Mouse (Mus musculus) MEL (cell line): ENCODE measurements around the gene Prss21. TPM values are rescaled to one million over a fixed set of nuclear protein-coding genes. Genes with fewer than 3 reads are reported as not detected.

Experiments
- DNase-seq: peaks from one replicate; pipeline ENCODE4 v3.0.0; 2011; ENCODE audit warnings: low read depth, low spot score
- H3K27ac ChIP-seq: 2 replicates; pipeline ENCODE4 v1.5.1; 2012; ENCODE audit warnings: low read depth, mild to moderate bottlenecking, control low read depth, low read length, moderate library complexity; ENCODE audit not compliant: control insufficient read depth
- H3K27me3 ChIP-seq, 2 experiments: fragments of 150-350 bp in 1 of 2; sonication (generic) in 1 of 2; 2 replicates each; pipeline ENCODE4 v1.6.1; 2012; ENCODE audit warnings: low read length in 2 of 2, mild to moderate bottlenecking in 2 of 2, improper control_type of control experiment in 1 of 2, moderate library complexity in 1 of 2; ENCODE audit not compliant: insufficient read depth in 2 of 2, control insufficient read depth in 1 of 2
- H3K36me3 ChIP-seq, 2 experiments: 2 replicates each; pipeline ENCODE4 v1.6.1; 2012 to 2014; ENCODE audit warnings: low read length in 2 of 2, improper control_type of control experiment in 1 of 2, inconsistent platforms in 1 of 2, mild to moderate bottlenecking in 1 of 2; ENCODE audit not compliant: insufficient read depth in 2 of 2, control insufficient read depth in 1 of 2
- H3K4me1 ChIP-seq, 2 experiments: fragments of 150-350 bp in 1 of 2; sonication (generic) in 1 of 2; 2 replicates each; pipeline ENCODE4 v1.6.1; 2012; ENCODE audit warnings: low read length in 2 of 2, improper control_type of control experiment in 1 of 2, mild to moderate bottlenecking in 1 of 2; ENCODE audit not compliant: insufficient read depth in 2 of 2, control insufficient read depth in 1 of 2
- H3K4me3 ChIP-seq, 2 experiments: fragments of 150-350 bp in 1 of 2; sonication (generic) in 1 of 2; 2 replicates each; pipeline ENCODE4 v1.5.1; 2012; ENCODE audit warnings: low read depth in 2 of 2, low read length in 2 of 2, mild to moderate bottlenecking in 2 of 2, moderate library complexity in 2 of 2, control low read depth in 1 of 2, improper control_type of control experiment in 1 of 2; ENCODE audit not compliant: control insufficient read depth in 1 of 2, insufficient read depth in 1 of 2
- H3K79me2 ChIP-seq: 2 replicates; pipeline ENCODE4 v1.6.1; 2012; ENCODE audit warnings: mild to moderate bottlenecking, low read length, moderate library complexity; ENCODE audit not compliant: control insufficient read depth, poor library complexity, insufficient read depth
- H3K9ac ChIP-seq: 2 replicates; pipeline ENCODE4 v1.6.1; 2012; ENCODE audit warnings: low read depth, mild to moderate bottlenecking, control low read depth, low read length, moderate library complexity; ENCODE audit not compliant: control insufficient read depth, poor library complexity, severe bottlenecking
- H3K9me3 ChIP-seq: fragments of 150-350 bp; sonication (generic); replicated peaks from 2 replicates; pipeline ENCODE4 v1.6.1; 2012; ENCODE audit warnings: mild to moderate bottlenecking, low read length, improper control_type of control experiment, moderate library complexity; ENCODE audit not compliant: insufficient read depth
- BHLHE40 ChIP-seq: IDR thresholded peaks from 2 replicates; pipeline ENCODE4 v1.6.1; 2012; ENCODE audit warnings: low read depth, mild to moderate bottlenecking, inconsistent platforms, low read length, improper control_type of control experiment, borderline replicate concordance
- GABPA ChIP-seq: IDR thresholded peaks from 2 replicates; pipeline ENCODE4 v1.6.1; 2012; ENCODE audit warnings: low read depth, mild to moderate bottlenecking, inconsistent platforms, low read length, improper control_type of control experiment, moderate library complexity
- HCFC1 ChIP-seq: IDR thresholded peaks from 2 replicates; pipeline ENCODE4 v1.6.1; 2012; ENCODE audit warnings: low read depth, mild to moderate bottlenecking, inconsistent platforms, low read length, improper control_type of control experiment, moderate library complexity
- JUND ChIP-seq: IDR thresholded peaks from 2 replicates; pipeline ENCODE4 v1.6.1; 2011; ENCODE audit warnings: low read depth, mild to moderate bottlenecking, improper control_type of control experiment, low read length
- MYB ChIP-seq: IDR thresholded peaks from 2 replicates; pipeline ENCODE4 v1.6.1; 2011; ENCODE audit warnings: mild to moderate bottlenecking, low read depth, low read length, improper control_type of control experiment
- MYC ChIP-seq: IDR thresholded peaks from 2 replicates; pipeline ENCODE4 v1.6.1; 2011; ENCODE audit warnings: low read depth, mild to moderate bottlenecking, low read length, improper control_type of control experiment, moderate library complexity
- NELFE ChIP-seq: IDR thresholded peaks from 2 replicates; pipeline ENCODE4 v1.6.1; 2011; ENCODE audit warnings: low read depth, low read length, improper control_type of control experiment
- NRF1 ChIP-seq: IDR thresholded peaks from 2 replicates; pipeline ENCODE4 v1.6.1; 2014; ENCODE audit warnings: low read depth, mild to moderate bottlenecking, inconsistent platforms, low read length, improper control_type of control experiment, moderate library complexity; ENCODE audit not compliant: poor library complexity, insufficient read depth, severe bottlenecking
- POLR2AphosphoS2 ChIP-seq: IDR thresholded peaks from 2 replicates; pipeline ENCODE4 v1.6.1; 2011; ENCODE audit warnings: low read length, improper control_type of control experiment
- SMC3 ChIP-seq: IDR thresholded peaks from 2 replicates; pipeline ENCODE4 v1.6.1; 2011; ENCODE audit warnings: low read depth, low read length, improper control_type of control experiment
- TBP ChIP-seq: IDR thresholded peaks from 2 replicates; pipeline ENCODE4 v1.8.0; 2011; ENCODE audit warnings: low read depth, low read length, improper control_type of control experiment
- ZMIZ1 ChIP-seq: IDR thresholded peaks from 2 replicates; pipeline ENCODE4 v1.6.1; 2012; ENCODE audit warnings: low read depth, mild to moderate bottlenecking, inconsistent platforms, low read length, improper control_type of control experiment, moderate library complexity
- polyA plus RNA-seq, 2 experiments: library from polyadenylated mRNA; stranded (reverse) in 1 of 2; unstranded in 1 of 2; fragments of >175 nt in 1 of 2; fragments of >200 nt in 1 of 2; gene quantifications; 2 replicates each; pipeline versions ENCODE4 v1.2.1 to v1.2.4; 2012; ENCODE audit warnings: low replicate concordance in 2 of 2, low read depth in 1 of 2; ENCODE audit not compliant: insufficient read length in 2 of 2, insufficient read depth in 1 of 2, missing spikeins in 1 of 2
- total RNA-seq: library from RNA; depleted of rRNA; stranded (reverse); fragments of 300-350 nt; gene quantifications from 2 replicates; pipeline ENCODE4 v1.2.3, GENCODE M21; 2012

The Prss21 gene
- total and polyA plus RNA-seq, 3 experiments: not detected

DNA sequence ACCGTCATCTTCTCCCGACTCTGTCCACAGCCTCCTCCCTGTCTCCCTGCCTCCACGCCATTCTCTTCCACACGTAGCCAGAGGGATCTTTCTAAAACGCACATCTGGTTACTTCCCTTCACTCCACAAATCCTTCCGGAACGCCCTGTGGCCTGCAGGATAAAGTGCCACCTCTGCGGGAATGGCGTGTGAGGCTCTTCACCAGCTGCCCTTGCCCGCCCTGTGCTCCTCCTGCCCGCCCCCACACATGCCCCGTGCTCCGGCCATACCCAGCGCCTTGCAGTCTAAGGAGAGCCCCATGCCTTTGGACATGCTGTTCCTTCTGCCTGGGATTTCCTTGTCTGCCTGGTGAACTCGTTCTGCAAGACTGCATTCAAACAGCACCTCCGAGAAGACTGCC is 44.8 kb upstream of the Prss21 start:
- H3K4me3 ChIP-seq: no peak overlapping the region
- DNase-seq: no peak
- H3K9me3 ChIP-seq: no peaks in the 10 kb centered on the region
- no peak overlapping the region for H3K9ac ChIP-seq
- no peak for TF ChIP-seq TBP
- TF ChIP-seq MYB: no peak
- TF ChIP-seq BHLHE40: no peak
- TF ChIP-seq NRF1: no peak
- TF ChIP-seq JUND: no peak
- H3K4me1 ChIP-seq: no peaks in the 10 kb centered on the region
- H3K27ac ChIP-seq: no peak overlapping the region
- peaks cover 11% of the 10 kb centered on the region for H3K79me2 ChIP-seq
- H3K36me3 ChIP-seq: peaks cover 10 to 19% of the 10 kb centered on the region in 2 experiments
- H3K27me3 ChIP-seq: no peaks in the 10 kb centered on the region

DNA sequence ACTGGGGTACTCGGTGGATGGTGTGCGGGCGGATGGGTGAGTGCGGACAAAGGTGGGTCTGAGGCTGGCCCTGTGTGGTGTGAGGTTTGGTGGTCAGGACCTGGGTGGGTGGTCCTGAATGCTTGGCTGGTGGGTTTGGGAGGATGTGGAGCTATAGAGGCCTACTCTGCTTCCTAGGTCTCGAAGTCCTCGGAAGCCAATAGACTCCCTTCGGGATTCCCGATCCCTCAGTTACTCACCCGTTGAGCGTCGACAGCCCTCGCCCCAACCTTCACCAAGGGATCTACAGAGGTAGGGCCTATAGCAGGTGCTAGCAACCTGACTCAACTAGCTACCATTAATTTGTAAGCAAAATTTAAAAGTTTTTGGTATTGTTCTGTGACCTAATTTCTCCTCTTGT is 44.2 kb upstream of the Prss21 start:
- Histone ChIP-seq H3K27me3 (no peaks in the 10 kb centered on the region), H3K27ac (no peak overlapping the region), H3K36me3 (peaks cover 10 to 18% of the 10 kb centered on the region in 2 experiments; a peak in 3 of 4 replicates), H3K4me3 (no peak overlapping the region), H3K9me3 (no peaks in the 10 kb centered on the region), H3K79me2 (peaks cover 17% of the 10 kb centered on the region), H3K4me1 (no peaks in the 10 kb centered on the region), H3K9ac (no peak overlapping the region)
- peak; percentile 22 for DNase-seq
- TF ChIP-seq POLR2AphosphoS2 (0 out of 2 replicates have a peak, but pooled peaks have one; percentile 58), HCFC1 (no peak), NELFE (0 out of 2 replicates have a peak, but pooled peaks have one; percentile 18), GABPA (no peak)

DNA sequence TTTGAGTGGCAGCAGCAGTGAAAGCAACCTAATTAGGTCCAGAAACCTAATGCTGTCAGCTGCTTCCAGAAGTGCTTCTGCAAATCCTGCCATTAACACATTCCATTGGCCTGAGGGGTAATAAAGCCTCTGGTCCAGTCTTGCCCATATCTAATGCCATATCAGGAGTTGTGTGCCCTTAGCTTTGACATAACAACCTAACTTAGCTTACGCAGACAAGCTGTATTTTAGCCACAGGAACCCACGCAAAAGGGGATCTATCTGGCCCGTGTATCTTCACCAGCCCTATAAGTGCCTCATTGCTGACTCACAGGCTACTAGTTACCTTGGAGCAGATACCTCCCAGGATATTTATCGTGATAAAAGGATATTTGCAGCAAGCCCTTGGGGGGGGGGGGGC is 42.3 kb upstream of the Prss21 start:
- Histone ChIP-seq H3K4me1 (peaks cover 5 to 10% of the 10 kb centered on the region in 2 experiments; a peak in 3 of 4 replicates), H3K9ac (no peak overlapping the region), H3K79me2 (peaks cover 17% of the 10 kb centered on the region), H3K9me3 (no peaks in the 10 kb centered on the region), H3K4me3 (no peak overlapping the region), H3K36me3 (peaks cover 7 to 18% of the 10 kb centered on the region in 2 experiments; a peak in 3 of 4 replicates), H3K27me3 (no peaks in the 10 kb centered on the region), H3K27ac (no peak overlapping the region)
- TF ChIP-seq MYB: 0 out of 2 replicates have a peak, but pooled peaks have one; percentile 7
- no peak for TF ChIP-seq MYC
- peak; percentile 66; the same call in 1 of the 2 replicates for TF ChIP-seq POLR2AphosphoS2
- TF ChIP-seq TBP: no peak
- no peak for TF ChIP-seq SMC3
- no peak for TF ChIP-seq JUND
- peak; percentile 51; the same call in 1 of the 2 replicates for TF ChIP-seq ZMIZ1
- DNase-seq: peak; percentile 36
